Mouse (Mus musculus): ENCODE measurements around the gene 1600014C10Rik. TPM values are rescaled to one million over a fixed set of nuclear protein-coding genes. Genes with fewer than 3 reads are reported as not detected.

Gene 1600014C10Rik
- total RNA-seq, 4 experiments from 2014 or later, result 24.6 to 30.9 (median 28.9) TPM

Other genes with a start within 250 kb of the 1600014C10Rik start
- 10 to 100 TPM; 40.7 to 46.4 (median 43.4) TPM for gene Uri1, start 159.7 kb upstream of the 1600014C10Rik start, total RNA-seq (2022)
- gene Ccne1, start 75.7 kb upstream of the 1600014C10Rik start, total RNA-seq (2022), result 10 to 100 TPM; 13.1 to 17.3 (median 13.9) TPM
- gene Plekhf1, start 44.8 kb downstream of the 1600014C10Rik start, total RNA-seq (2022), result 1 to 10 TPM; 1.3 to 2.8 (median 2.5) TPM
- gene Pop4, start 88.2 kb downstream of the 1600014C10Rik start, total RNA-seq (2022), result 10 to 100 TPM; 18.3 to 24.7 (median 21.6) TPM

Data from layer of hippocampus, adult 8-10 months (tissue).